Mouse (Mus musculus) CH12.LX (cell line): ENCODE measurements around the gene Ildr1. TPM values are rescaled to one million over a fixed set of nuclear protein-coding genes. Genes with fewer than 3 reads are reported as not detected.

Experiments used
- DNase-seq: peaks from one replicate; pipeline ENCODE4 v3.0.0-alpha.2; 2013; ENCODE audit errors: extremely low read depth
- H3K27ac ChIP-seq: 2 replicates; pipeline ENCODE4 v1.5.1; 2012; ENCODE audit warnings: low read depth, mild to moderate bottlenecking, control low read depth, moderate library complexity; ENCODE audit not compliant: insufficient read depth
- H3K27me3 ChIP-seq: replicated peaks from 2 replicates; pipeline ENCODE3; 2012; ENCODE audit warnings: inconsistent platforms
- H3K36me3 ChIP-seq, 2 experiments: replicated peaks in 1 of 2; 2 replicates each; pipeline versions ENCODE3 to v1.6.1; 2012; ENCODE audit warnings: inconsistent platforms in 1 of 2, low read length in 1 of 2, mild to moderate bottlenecking in 1 of 2, mixed read lengths in 1 of 2, moderate library complexity in 1 of 2; ENCODE audit not compliant: control insufficient read depth in 1 of 2, insufficient read depth in 1 of 2
- H3K4me1 ChIP-seq, 2 experiments: 2 replicates each; pipeline ENCODE4 v1.6.1; 2012; ENCODE audit warnings: inconsistent platforms in 1 of 2, moderate library complexity in 1 of 2; ENCODE audit not compliant: insufficient read depth in 2 of 2, control insufficient read depth in 1 of 2
- H3K4me2 ChIP-seq: 2 replicates; pipeline ENCODE4 v1.6.1; 2012; ENCODE audit warnings: low read depth, mild to moderate bottlenecking, control low read depth; ENCODE audit not compliant: poor library complexity, insufficient read depth, severe bottlenecking
- H3K4me3 ChIP-seq, 3 experiments: fragments of 150-350 bp in 1 of 3; sonication (generic) in 1 of 3; replicated peaks in 1 of 3; 2 replicates each; pipeline versions ENCODE3 to v1.5.1; 2011 to 2012; ENCODE audit warnings: low read depth in 2 of 3, low read length in 2 of 3, mild to moderate bottlenecking in 2 of 3, moderate library complexity in 2 of 3, control low read depth in 1 of 3, improper control_type of control experiment in 1 of 3, inconsistent platforms in 1 of 3, mixed read lengths in 1 of 3; ENCODE audit not compliant: poor library complexity in 1 of 3
- H3K79me2 ChIP-seq: replicated peaks from 2 replicates; pipeline ENCODE4 v1.6.1; 2012; ENCODE audit warnings: mild to moderate bottlenecking, moderate library complexity; ENCODE audit not compliant: control insufficient read depth, poor library complexity, insufficient read depth, severe bottlenecking; ENCODE audit errors: extremely low read depth
- H3K9ac ChIP-seq: 2 replicates; pipeline ENCODE4 v1.6.1; 2012; ENCODE audit warnings: low read depth, mild to moderate bottlenecking, control low read depth, moderate library complexity; ENCODE audit not compliant: insufficient read depth
- H3K9me3 ChIP-seq: replicated peaks from 2 replicates; pipeline ENCODE3; 2012; ENCODE audit warnings: low read length, inconsistent platforms, mixed read lengths
- BHLHE40 ChIP-seq: IDR thresholded peaks from 2 replicates; pipeline ENCODE4 v1.6.1; 2011; ENCODE audit warnings: mild to moderate bottlenecking, low read depth, low read length, improper control_type of control experiment
- CHD1 ChIP-seq: IDR thresholded peaks from 2 replicates; pipeline ENCODE4 v1.6.1; 2012; ENCODE audit warnings: low read depth, low read length, improper control_type of control experiment, inconsistent platforms
- CHD2 ChIP-seq: IDR thresholded peaks from 2 replicates; pipeline ENCODE4 v1.6.1; 2011; ENCODE audit warnings: low read length, improper control_type of control experiment
- ELF1 ChIP-seq: IDR thresholded peaks from 2 replicates; pipeline ENCODE4 v1.6.1; 2014; ENCODE audit warnings: low read depth, mild to moderate bottlenecking, inconsistent platforms, low read length, improper control_type of control experiment
- EP300 ChIP-seq: IDR thresholded peaks from 2 replicates; pipeline ENCODE4 v1.6.1; 2011; ENCODE audit warnings: low read length, improper control_type of control experiment
- ETS1 ChIP-seq: conservative IDR thresholded peaks from 2 replicates; pipeline ENCODE4 v1.6.1; 2012; ENCODE audit warnings: low read depth, mild to moderate bottlenecking, inconsistent platforms, low read length, improper control_type of control experiment, moderate library complexity
- GABPA ChIP-seq: IDR thresholded peaks from 2 replicates; pipeline ENCODE4 v1.6.1; 2012; ENCODE audit warnings: low read depth, low read length, improper control_type of control experiment, inconsistent platforms; ENCODE audit not compliant: insufficient replicate concordance
- HCFC1 ChIP-seq: IDR thresholded peaks from 2 replicates; pipeline ENCODE4 v1.6.1; 2012; ENCODE audit warnings: low read depth, mild to moderate bottlenecking, inconsistent platforms, low read length, improper control_type of control experiment
- IRF4 ChIP-seq: IDR thresholded peaks from 2 replicates; pipeline ENCODE4 v1.6.1; 2014; ENCODE audit warnings: low read depth, mild to moderate bottlenecking, inconsistent platforms, low read length, improper control_type of control experiment
- JUN ChIP-seq: IDR thresholded peaks from 2 replicates; pipeline ENCODE4 v1.6.1; 2011; ENCODE audit warnings: low read depth, mild to moderate bottlenecking, low read length, improper control_type of control experiment, moderate library complexity; ENCODE audit not compliant: insufficient read depth
- JUND ChIP-seq: conservative IDR thresholded peaks from 2 replicates; pipeline ENCODE4 v1.6.1; 2011; ENCODE audit warnings: low read depth, low read length, improper control_type of control experiment
- MAFK ChIP-seq: IDR thresholded peaks from 2 replicates; pipeline ENCODE4 v1.6.1; 2011; ENCODE audit warnings: low read length, improper control_type of control experiment; ENCODE audit not compliant: insufficient replicate concordance
- MAZ ChIP-seq: IDR thresholded peaks from 2 replicates; pipeline ENCODE4 v1.6.1; 2012; ENCODE audit warnings: low read depth, mild to moderate bottlenecking, inconsistent platforms, low read length, improper control_type of control experiment, moderate library complexity
- MEF2A ChIP-seq: IDR thresholded peaks from 2 replicates; pipeline ENCODE4 v1.6.1; 2014; ENCODE audit warnings: low read depth, mild to moderate bottlenecking, inconsistent platforms, low read length, improper control_type of control experiment, borderline replicate concordance
- MXI1 ChIP-seq: IDR thresholded peaks from 2 replicates; pipeline ENCODE4 v1.6.1; 2011; ENCODE audit warnings: mild to moderate bottlenecking, low read depth, low read length, improper control_type of control experiment
- NELFE ChIP-seq: IDR thresholded peaks from 2 replicates; pipeline ENCODE4 v1.6.1; 2011; ENCODE audit warnings: low read depth, low read length, improper control_type of control experiment
- NRF1 ChIP-seq: IDR thresholded peaks from 2 replicates; pipeline ENCODE4 v1.6.1; 2014; ENCODE audit warnings: low read depth, mild to moderate bottlenecking, inconsistent platforms, low read length, improper control_type of control experiment, moderate library complexity
- PAX5 ChIP-seq: IDR thresholded peaks from 2 replicates; pipeline ENCODE4 v1.6.1; 2012; ENCODE audit warnings: low read length, inconsistent platforms, mixed read lengths
- POLR2A ChIP-seq: IDR thresholded peaks from 2 replicates; pipeline ENCODE4 v1.6.1; 2011; ENCODE audit warnings: low read depth, mild to moderate bottlenecking, improper control_type of control experiment, low read length
- POLR2AphosphoS2 ChIP-seq: IDR thresholded peaks from 2 replicates; pipeline ENCODE4 v1.6.1; 2011; ENCODE audit warnings: low read depth, low read length, improper control_type of control experiment
- RAD21 ChIP-seq: IDR thresholded peaks from 2 replicates; pipeline ENCODE4 v1.6.1; 2011; ENCODE audit warnings: low read depth, mild to moderate bottlenecking, low read length, improper control_type of control experiment, moderate library complexity
- RCOR1 ChIP-seq: conservative IDR thresholded peaks from 2 replicates; pipeline ENCODE4 v1.6.1; 2012; ENCODE audit warnings: low read depth, mild to moderate bottlenecking, inconsistent platforms, low read length, improper control_type of control experiment
- SIN3A ChIP-seq: IDR thresholded peaks from 2 replicates; pipeline ENCODE4 v1.6.1; 2012; ENCODE audit warnings: low read length, improper control_type of control experiment, inconsistent platforms
- TBP ChIP-seq: conservative IDR thresholded peaks from 2 replicates; pipeline ENCODE4 v1.6.1; 2011; ENCODE audit warnings: low read depth, low read length, improper control_type of control experiment
- TCF12 ChIP-seq: IDR thresholded peaks from 2 replicates; pipeline ENCODE4 v1.6.1; 2014; ENCODE audit warnings: low read depth, mild to moderate bottlenecking, inconsistent platforms, low read length, improper control_type of control experiment
- UBTF ChIP-seq: IDR thresholded peaks from 2 replicates; pipeline ENCODE4 v1.6.1; 2012; ENCODE audit warnings: low read depth, mild to moderate bottlenecking, inconsistent platforms, low read length, improper control_type of control experiment, moderate library complexity
- USF1 ChIP-seq: IDR thresholded peaks from 2 replicates; pipeline ENCODE4 v1.6.1; 2014; ENCODE audit warnings: low read depth, mild to moderate bottlenecking, inconsistent platforms, low read length, improper control_type of control experiment
- ZC3H11A ChIP-seq: IDR thresholded peaks from 2 replicates; pipeline ENCODE4 v1.6.1; 2012; ENCODE audit warnings: low read depth, mild to moderate bottlenecking, inconsistent platforms, low read length, improper control_type of control experiment
- ZMIZ1 ChIP-seq: IDR thresholded peaks from 2 replicates; pipeline ENCODE4 v1.6.1; 2012; ENCODE audit warnings: low read depth, mild to moderate bottlenecking, inconsistent platforms, low read length, improper control_type of control experiment
- ZNF384 ChIP-seq: IDR thresholded peaks from 2 replicates; pipeline ENCODE4 v1.6.1; 2012; ENCODE audit warnings: low read depth, low read length, improper control_type of control experiment, inconsistent platforms
- dilution Hi-C: fragments of 300-500 bp; cut with MboI; formaldehyde crosslinking; loops from 2 replicates; pipeline ENCODE4 v1.14.3; 2020; ENCODE audit warnings: low sequenced_read_pairs; ENCODE audit not compliant: extremely low pct_unique_long_range_greater_than_20kb, extremely low pct_ligation_motif_present
- in situ Hi-C: fragments of 300-500 bp; cut with MboI; formaldehyde crosslinking; loops from 3 replicates; pipeline ENCODE4 v1.14.3; 2019; ENCODE audit warnings: low sequenced_read_pairs, low pct_ligation_motif_present, low pct_unique_long_range_greater_than_20kb, mixed read lengths
- polyA plus RNA-seq: library from polyadenylated mRNA; unstranded; fragments of >175 nt; gene quantifications from 2 replicates; pipeline ENCODE4 v1.2.1, GENCODE M21; 2012; ENCODE audit warnings: low read depth; ENCODE audit not compliant: insufficient read length
- total RNA-seq, 2 experiments: library from RNA; depleted of rRNA; stranded (reverse); fragments of 300-350 nt in 1 of 2; fragments of >200 nt in 1 of 2; gene quantifications; 2 replicates each; pipeline ENCODE4 v1.2.3; 2012 to 2014

Ildr1 gene
- total and polyA plus RNA-seq, 3 experiments = 0.34 to 0.81 (median 0.76) TPM

- dilution Hi-C loops (no loop called here), in situ Hi-C loops (no loop called here)
- Histone ChIP-seq H3K79me2 (no peaks in the 10 kb centered on the region), H3K36me3 (no peaks in the 10 kb centered on the region), H3K4me3 (no peak overlapping the region), H3K9ac (peak overlapping the region; percentile 13; the same call in 1 of the 2 replicates), H3K27ac (peak overlapping the region; percentile 52), H3K27me3 (no peaks in the 10 kb centered on the region), H3K4me1 (peaks cover 29 to 52% of the 10 kb centered on the region in 2 experiments), H3K4me2 (peak overlapping the region; percentile 77; the same call in 1 of the 2 replicates), H3K9me3 (no peaks in the 10 kb centered on the region)
- TF ChIP-seq ZNF384 (peak; percentile 13; the same call in 1 of the 2 replicates), IRF4 (0 out of 2 replicates have a peak, but pooled peaks have one; percentile 6), ZMIZ1 (0 out of 2 replicates have a peak, but pooled peaks have one; percentile 54), TCF12 (no peak), USF1 (no peak), MAZ (peak; percentile 51; the same call in 1 of the 2 replicates), MAFK (peak; percentile 58; the same call in 1 of the 2 replicates)
- no peak for DNase-seq
Observed at GRCm38 (mm10) chr16:36675902-36676301, 17.9 kb upstream of the Ildr1 start.

- H3K79me2 ChIP-seq = no peaks in the 10 kb centered on the region
- no peaks in the 10 kb centered on the region for H3K27me3 ChIP-seq
- H3K4me3 ChIP-seq = no peak overlapping the region
- peak overlapping the region; percentile 6; the same call in 1 of the 2 replicates for H3K4me2 ChIP-seq
- peaks cover 19 to 52% of the 10 kb centered on the region in 2 experiments for H3K4me1 ChIP-seq
- no peak overlapping the region for H3K9ac ChIP-seq
- dilution Hi-C loops = no loop called here
- in situ Hi-C loops = loop anchor here (5.0 kb wide), 1 partner anchor 35 kb away; no protein-coding TSS in a partner anchor
- no peaks in the 10 kb centered on the region for H3K36me3 ChIP-seq
- DNase-seq = peak; percentile 56
- H3K9me3 ChIP-seq = peaks cover 2% of the 10 kb centered on the region
- H3K27ac ChIP-seq = no peak overlapping the region
- TF ChIP-seq BHLHE40 (peak; percentile 53; the same call in 1 of the 2 replicates), TCF12 (peak; percentile 68), JUND (peak; percentile 59; the same call in 1 of the 2 replicates), TBP (no peak), NRF1 (no peak), ZNF384 (peak; percentile 52), ELF1 (peak; percentile 13; the same call in 1 of the 2 replicates), EP300 (peak; percentile 90), NELFE (no peak), MAZ (peak; percentile 46; the same call in 1 of the 2 replicates), POLR2AphosphoS2 (no peak), UBTF (no peak), HCFC1 (no peak), MXI1 (no peak), MEF2A (peak; percentile 84), CHD1 (no peak), RAD21 (no peak; the same call in 1 of the 2 replicates), USF1 (no peak), JUN (peak; percentile 38), CHD2 (peak; percentile 34; the same call in 1 of the 2 replicates), RCOR1 (no peak), POLR2A (no peak), MAFK (0 out of 2 replicates have a peak, but pooled peaks have one; percentile 38), ETS1 (peak; percentile 85), GABPA (no peak), ZC3H11A (no peak), SIN3A (peak; percentile 18; the same call in 1 of the 2 replicates), IRF4 (peak; percentile 94), PAX5 (no peak)
Observed at GRCm38 (mm10) chr16:36681829-36682228, 11.9 kb upstream of the Ildr1 start.
